Mouse (Mus musculus) frontal cortex, adult (tissue): Measurements from ENCODE around the gene Fam181a.

Experiments
- ATAC-seq: cut with Nextera tagmentation; 2 replicates; pipeline ENCODE4 v1.9.2; 2017; ENCODE audit warnings: mild to moderate bottlenecking, moderate library complexity, mixed read lengths; ENCODE audit not compliant: low TSS enrichment

Fam181a gene

DNA sequence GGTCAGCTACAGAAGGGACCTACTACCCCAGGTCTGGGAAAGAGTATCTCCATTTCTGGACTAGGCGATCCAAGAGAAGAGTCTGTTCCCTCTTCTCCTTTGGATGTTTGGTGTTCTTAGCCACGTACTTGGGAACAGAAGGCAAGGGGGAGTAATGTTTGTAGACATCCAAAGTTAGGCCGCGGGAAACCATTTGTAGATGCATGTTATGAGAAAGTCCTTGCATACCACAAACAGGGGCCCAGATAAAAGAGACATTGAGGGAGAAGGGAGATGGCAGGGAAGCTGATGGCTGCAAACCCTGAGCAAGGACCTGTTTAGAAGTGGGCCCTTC lies 45.6 kb downstream of the Fam181a start:
- peak; percentile 33 for ATAC-seq

DNA sequence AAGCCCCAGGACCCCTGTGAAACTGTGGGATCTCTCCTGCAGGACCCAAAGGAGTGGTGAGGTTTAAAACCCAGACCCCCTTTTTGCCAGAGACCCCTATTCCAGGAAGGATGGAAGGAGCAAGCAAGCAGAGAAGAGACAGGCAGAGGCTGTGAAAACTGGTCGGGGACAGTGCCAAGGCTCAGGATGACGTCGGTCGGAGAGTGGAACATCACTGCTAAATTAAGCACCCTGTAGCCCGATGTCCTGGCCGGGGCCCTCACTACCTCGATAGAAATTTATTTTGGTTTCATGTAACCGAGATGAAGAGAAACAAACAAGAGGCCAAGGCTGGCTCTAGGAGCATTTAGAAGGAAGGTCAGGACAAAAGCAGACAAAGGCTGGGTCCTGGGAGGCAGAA lies 47.4 kb downstream of the Fam181a start:
- ATAC-seq, result no peak

GRCm38 (mm10) chr12:103358951-103359801 lies 48.4 kb downstream of the Fam181a start:
- ATAC-seq, result peak; percentile 64

DNA sequence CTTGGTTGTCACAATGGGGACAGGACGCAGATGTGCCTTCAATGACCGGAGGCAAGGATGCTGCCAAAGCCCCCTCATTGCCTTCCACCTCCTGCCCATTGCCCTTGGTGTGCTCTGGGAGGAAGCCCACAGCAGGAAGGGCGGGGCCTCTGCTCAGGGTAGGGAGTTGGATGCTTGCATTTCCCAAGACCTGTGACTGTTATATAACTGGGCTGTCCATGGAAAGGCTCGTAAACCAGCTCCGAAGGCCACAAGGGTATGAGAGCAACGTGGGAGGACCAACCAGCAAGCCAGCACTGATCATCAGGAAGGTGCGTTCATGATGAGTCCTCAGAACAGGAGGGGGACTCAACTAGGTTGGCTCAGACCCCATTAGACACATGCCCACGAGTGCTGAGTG lies 50.0 kb downstream of the Fam181a start:
- ATAC-seq, result no peak

DNA sequence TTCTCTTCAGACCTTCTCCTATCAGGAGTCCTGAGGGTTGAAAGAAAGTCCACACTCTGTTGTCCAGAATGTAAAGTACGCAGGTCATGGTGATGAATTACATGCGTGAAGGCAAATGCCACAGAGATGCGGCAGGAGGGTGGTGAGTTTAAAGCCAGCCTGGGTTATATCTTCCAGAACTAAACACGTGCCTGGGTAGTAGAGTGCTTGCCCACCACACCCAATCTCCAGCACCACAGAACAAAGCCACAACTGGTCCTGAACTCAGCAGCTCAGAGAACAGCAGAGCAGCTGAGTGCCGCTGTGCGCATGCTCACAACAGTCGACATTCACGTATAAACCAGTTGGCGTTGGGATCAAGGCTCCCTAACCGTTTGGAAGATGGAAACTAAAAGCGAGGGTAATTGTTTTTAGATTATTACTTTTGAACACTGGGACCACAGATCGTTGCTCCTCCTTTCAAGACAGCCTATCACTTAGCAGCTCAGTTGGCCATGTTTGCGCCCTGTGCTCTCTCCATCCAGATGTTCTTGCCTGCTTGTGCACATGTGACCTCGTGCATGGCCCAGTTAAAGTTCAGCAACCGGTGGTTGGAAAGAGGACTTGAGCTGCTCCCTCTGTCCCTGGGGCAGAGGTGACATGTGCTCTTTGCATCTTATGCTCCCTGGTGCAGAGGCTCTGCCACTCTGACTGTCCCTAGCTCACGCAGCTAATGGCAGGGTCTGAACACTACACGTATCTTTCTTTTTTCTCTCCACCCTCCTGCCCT lies 50.9 kb downstream of the Fam181a start:
- ATAC-seq, result no peak

DNA sequence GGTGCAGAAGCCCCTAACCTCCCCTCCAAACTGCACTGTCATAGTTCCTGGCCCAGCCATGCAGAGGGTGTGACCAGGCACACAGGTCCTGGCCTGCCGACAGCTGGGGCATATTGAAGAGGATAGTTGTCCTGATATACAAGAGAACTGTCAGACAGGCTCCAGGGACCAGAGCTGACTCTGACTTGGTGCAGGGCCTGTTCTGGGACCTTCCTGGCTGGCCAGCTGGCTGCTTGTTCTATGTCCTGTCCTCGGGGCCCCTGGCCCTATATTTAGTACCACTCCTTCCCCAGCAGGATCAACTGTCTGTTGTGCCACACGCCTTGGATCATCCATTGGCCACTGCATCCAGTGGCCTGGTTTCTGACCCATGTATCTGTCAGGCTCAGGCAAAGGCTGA lies 51.6 kb downstream of the Fam181a start:
- no peak for ATAC-seq
